In the genomic region with DNA sequence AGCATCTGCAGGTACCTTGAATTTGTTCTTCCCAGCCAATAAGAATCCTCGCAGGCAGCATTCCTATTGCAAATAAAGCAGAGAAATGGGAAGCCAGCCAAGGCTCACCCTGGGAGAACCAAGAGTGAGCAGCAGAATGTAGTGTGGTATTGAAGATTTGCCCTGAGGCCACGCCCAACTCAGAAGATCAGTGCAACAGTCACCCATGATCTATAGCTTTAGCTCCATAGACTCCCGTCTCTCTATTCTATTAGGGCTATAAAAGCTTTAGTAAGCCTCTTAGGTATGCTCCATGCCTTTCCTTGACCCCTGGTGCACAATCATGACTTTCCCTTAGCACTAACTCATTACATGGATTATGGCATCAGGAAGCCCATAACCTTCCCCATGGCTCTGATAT, we compare ENCODE assay signal across 27 mouse cellular contexts.
A peak's percentile ranks its signal among the peaks of the same experiment; 100 is the strongest.
DNase-seq lines count a peak whose midpoint lies in the region; ATAC-seq and TF ChIP-seq lines count a peak whose summit lies in the region.
"Had no signal": no experiment of that assay in that cellular context is flagged by ENCODE, and none has a peak within 500 bp of the region (broad histone marks: within the 10 kb centered on the region; RNA-seq: fewer than 3 reads in every experiment).

No protein-coding gene starts in this region.

- no peak overlapping the region for H3K27ac ChIP-seq in embryonic facial prominence, embryonic 14.5 days (replicated peaks; ENCODE audit: low read depth, low read length)
- H3K27ac ChIP-seq in embryonic facial prominence, embryonic 10.5 days (replicated peaks): no peak overlapping the region
- peak overlapping the region; percentile 86; the same call in 1 of the 2 replicates for H3K27ac ChIP-seq in layer of hippocampus, adult 2 months
- H3K27ac ChIP-seq in neural tube, embryonic 15.5 days (replicated peaks): no peak overlapping the region
- H3K27ac ChIP-seq: embryonic facial prominence, embryonic 12.5 days; embryonic facial prominence, embryonic 15.5 days; forebrain, embryonic 10.5 days; forebrain, embryonic 12.5 days had no signal

- WGBS in embryonic facial prominence, embryonic 14.5 days: 73% methylated on average over 3 of the region's 3 CpGs
- WGBS in embryonic facial prominence, embryonic 10.5 days: 92% methylated on average over 3 of the region's 3 CpGs
- 40% methylated on average over 3 of the region's 3 CpGs for WGBS in neural tube, embryonic 15.5 days

- peak; percentile 46 for DNase-seq in embryonic facial prominence, embryonic 14.5 days (ENCODE audit: low spot score)
- no peak for DNase-seq in embryonic facial prominence, embryonic 10.5 days (ENCODE audit: low spot score)
- DNase-seq in layer of hippocampus, adult 2 months (ENCODE audit: low spot score in 2 of 2): no peak
- DNase-seq in layer of hippocampus, postnatal 25 days (ENCODE audit: extremely low spot score in 1 of 2, low spot score in 1 of 2): no peak
- DNase-seq in NIH3T3 (ENCODE audit: low read depth): peak; percentile 23
- no peak for DNase-seq in ovary, postnatal 36 days (ENCODE audit: low spot score)
- DNase-seq: adrenal gland, adult 2 months; adrenal gland, postnatal 10 days; adrenal gland, postnatal 25 days; B cell, adult 2 months; cerebellum, adult 11 months; cerebellum, adult 18-20 months; cerebellum, adult 8-10 months; cerebellum, adult 9-11 months; cerebellum, postnatal 14 days; cerebellum, postnatal 36 days; embryo, embryonic 11 days had no signal

- H3K4me2 ChIP-seq in embryonic facial prominence, embryonic 14.5 days (ENCODE audit: low read depth, low read length): no peak overlapping the region
- H3K4me2 ChIP-seq in neural tube, embryonic 15.5 days: no peak overlapping the region
- H3K4me2 ChIP-seq: embryonic facial prominence, embryonic 12.5 days; embryonic facial prominence, embryonic 15.5 days; forebrain, embryonic 12.5 days had no signal

- no peak overlapping the region for H3K4me3 ChIP-seq in embryonic facial prominence, embryonic 14.5 days (ENCODE audit: low read depth, low read length)
- H3K4me3 ChIP-seq in embryonic facial prominence, embryonic 10.5 days: no peak overlapping the region
- no peak overlapping the region for H3K4me3 ChIP-seq in layer of hippocampus, adult 2 months
- H3K4me3 ChIP-seq in neural tube, embryonic 15.5 days (replicated peaks): no peak overlapping the region
- H3K4me3 ChIP-seq: embryonic facial prominence, embryonic 12.5 days; embryonic facial prominence, embryonic 15.5 days; erythroblast, embryonic 14.5 days; forebrain, embryonic 10.5 days; forebrain, embryonic 12.5 days had no signal

- no peak for ATAC-seq in embryonic facial prominence, embryonic 14.5 days (ENCODE audit: low read depth)
- 0 out of 2 replicates have a peak, but pooled peaks have one; percentile 32 for ATAC-seq in neural tube, embryonic 15.5 days (ENCODE audit: low FRiP score)
- ATAC-seq: CD4-positive, CD25-positive, alpha-beta regulatory T cell, adult 4 months; forebrain, embryonic 14.5 days; forebrain, embryonic 16.5 days had no signal

- no peaks in the 10 kb centered on the region for H3K36me3 ChIP-seq in embryonic facial prominence, embryonic 14.5 days (ENCODE audit: control insufficient read depth, insufficient read depth, low read length)
- H3K36me3 ChIP-seq in embryonic facial prominence, embryonic 10.5 days (replicated peaks): no peaks in the 10 kb centered on the region
- H3K36me3 ChIP-seq in neural tube, embryonic 15.5 days: no peaks in the 10 kb centered on the region
- H3K36me3 ChIP-seq: embryonic facial prominence, embryonic 12.5 days; embryonic facial prominence, embryonic 15.5 days; forebrain, embryonic 10.5 days; forebrain, embryonic 12.5 days; G1E had no signal

- peaks cover 55% of the 10 kb centered on the region for H3K4me1 ChIP-seq in embryonic facial prominence, embryonic 14.5 days (ENCODE audit: control insufficient read depth, insufficient read depth, low read length)
- H3K4me1 ChIP-seq in embryonic facial prominence, embryonic 10.5 days: peaks cover 67% of the 10 kb centered on the region
- H3K4me1 ChIP-seq in neural tube, embryonic 15.5 days: peaks cover 54% of the 10 kb centered on the region

- no peaks in the 10 kb centered on the region for H3K27me3 ChIP-seq in embryonic facial prominence, embryonic 14.5 days (replicated peaks; ENCODE audit: control insufficient read depth, insufficient read depth, low read length)
- no peaks in the 10 kb centered on the region for H3K27me3 ChIP-seq in embryonic facial prominence, embryonic 10.5 days (replicated peaks; ENCODE audit: low read depth, poor library complexity, severe bottlenecking)
- H3K27me3 ChIP-seq in neural tube, embryonic 15.5 days (replicated peaks): no peaks in the 10 kb centered on the region
- H3K27me3 ChIP-seq: embryonic facial prominence, embryonic 12.5 days; embryonic facial prominence, embryonic 15.5 days; forebrain, embryonic 12.5 days had no signal

- no peak for TF ChIP-seq CTCF in layer of hippocampus, adult 2 months (conservative IDR thresholded peaks at IDR 0.05)

- H3K9me3 ChIP-seq in embryonic facial prominence, embryonic 14.5 days (ENCODE audit: control insufficient read depth, low read length): no peaks in the 10 kb centered on the region
- no peaks in the 10 kb centered on the region for H3K9me3 ChIP-seq in embryonic facial prominence, embryonic 10.5 days
- H3K9me3 ChIP-seq in neural tube, embryonic 15.5 days (replicated peaks): no peaks in the 10 kb centered on the region
- H3K9me3 ChIP-seq: embryonic facial prominence, embryonic 12.5 days; embryonic facial prominence, embryonic 15.5 days; forebrain, embryonic 10.5 days; forebrain, embryonic 12.5 days; G1E had no signal

- H3K9ac ChIP-seq in embryonic facial prominence, embryonic 14.5 days (ENCODE audit: low read depth, low read length): no peak overlapping the region
- no peak overlapping the region for H3K9ac ChIP-seq in neural tube, embryonic 15.5 days (replicated peaks)
- H3K9ac ChIP-seq: embryonic facial prominence, embryonic 12.5 days; embryonic facial prominence, embryonic 15.5 days; forebrain, embryonic 12.5 days had no signal

Comparison
In these comparisons a context has a peak if more than half of its experiments do, and no peak if none do; other contexts are left out.
1. DNase-seq: peak in embryonic facial prominence, embryonic 14.5 days (single experiment) and NIH3T3 (single experiment); none in embryonic facial prominence, embryonic 10.5 days (single experiment), layer of hippocampus, adult 2 months (0 of 2), layer of hippocampus, postnatal 25 days (0 of 2) and ovary, postnatal 36 days (single experiment).